Mouse (Mus musculus) heart, embryonic 12.5 days (tissue): ENCODE results near the gene Sycp2l. TPM values are rescaled to one million over a fixed set of nuclear protein-coding genes. Genes with fewer than 3 reads are reported as not detected.
"Not testable (repeated sequence)": the region's sequence is repeated elsewhere in the genome, so short reads cannot be mapped to it uniquely, and the experiment has no call there.

Experiments
- ATAC-seq: fragments of 200-750 bp; cut with Nextera tagmentation; 2 replicates; pipeline ENCODE4 v1.8.0; 2017; ENCODE audit warnings: moderate TSS enrichment, moderate library complexity; ENCODE audit not compliant: insufficient number of reproducible peaks, low FRiP score
- H3K27ac ChIP-seq: fragments of 300-500 bp; sonication (generic); 2 replicates; pipeline ENCODE4 v1.5.1; 2016; ENCODE audit warnings: mild to moderate bottlenecking, moderate library complexity; ENCODE audit not compliant: poor library complexity, severe bottlenecking
- H3K27me3 ChIP-seq: fragments of 300-500 bp; sonication (generic); replicated peaks from 2 replicates; pipeline ENCODE4 v1.6.1; 2016; ENCODE audit warnings: mild to moderate bottlenecking, moderate library complexity
- H3K36me3 ChIP-seq: fragments of 300-500 bp; sonication (generic); 2 replicates; pipeline ENCODE4 v1.6.1; 2016; ENCODE audit warnings: mild to moderate bottlenecking, moderate library complexity
- H3K4me1 ChIP-seq: fragments of 300-500 bp; sonication (generic); replicated peaks from 2 replicates; pipeline ENCODE4 v1.6.1; 2016; ENCODE audit warnings: mild to moderate bottlenecking
- H3K4me2 ChIP-seq: fragments of 300-500 bp; sonication (generic); 2 replicates; pipeline ENCODE4 v1.6.1; 2016; ENCODE audit warnings: mild to moderate bottlenecking, moderate library complexity
- H3K4me3 ChIP-seq: fragments of 300-500 bp; sonication (generic); 2 replicates; pipeline ENCODE4 v1.5.1; 2016; ENCODE audit warnings: mild to moderate bottlenecking
- H3K9ac ChIP-seq: fragments of 300-500 bp; sonication (generic); 2 replicates; pipeline ENCODE4 v1.6.1; 2016; ENCODE audit warnings: mild to moderate bottlenecking, moderate library complexity
- H3K9me3 ChIP-seq: fragments of 300-500 bp; sonication (generic); replicated peaks from 2 replicates; pipeline ENCODE4 v1.6.1; 2016; ENCODE audit warnings: mild to moderate bottlenecking, moderate library complexity
- WGBS: fragments of 180-500 bp; shearing (Covaris S2); methylation state at CpG from one replicate; pipeline ENCODE4 v1.1.7; 2016; 5-methylcytosine and 5-hydroxymethylcytosine counted together
- polyA plus RNA-seq: library from polyadenylated mRNA; unstranded; fragments of >200 nt; fragmentation: Nextera tagmentation; extraction: Ambion mirVana; gene quantifications from 2 replicates; pipeline ENCODE4 v1.2.1, GENCODE M21; 2016

Gene Sycp2l
- polyA plus RNA-seq, 1 experiment from 2014 or later: not detected

DNA sequence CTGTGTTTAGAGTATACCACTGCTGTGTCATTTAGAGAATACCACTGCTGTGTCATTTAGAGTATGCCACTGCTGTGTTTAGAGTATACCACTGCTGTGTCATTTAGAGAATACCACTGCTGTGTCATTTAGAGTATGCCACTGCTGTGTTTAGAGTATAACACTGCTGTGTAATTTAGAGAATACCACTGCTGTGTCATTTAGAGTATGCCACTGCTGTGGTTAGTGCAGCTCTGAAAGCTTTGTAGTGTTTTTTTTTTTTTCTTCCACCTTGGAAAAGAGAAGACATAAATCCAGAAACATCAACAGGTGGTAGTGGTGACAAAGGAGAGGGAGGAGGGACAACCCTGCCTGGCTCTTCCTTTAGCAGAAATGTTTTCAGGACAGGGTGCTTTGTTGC, 91.5 kb downstream of the Sycp2l start:
- not testable (repeated sequence) for H3K4me3 ChIP-seq, H3K9me3 ChIP-seq, H3K27me3 ChIP-seq, ATAC-seq, H3K27ac ChIP-seq, H3K9ac ChIP-seq, H3K36me3 ChIP-seq, H3K4me2 ChIP-seq, H3K4me1 ChIP-seq

DNA sequence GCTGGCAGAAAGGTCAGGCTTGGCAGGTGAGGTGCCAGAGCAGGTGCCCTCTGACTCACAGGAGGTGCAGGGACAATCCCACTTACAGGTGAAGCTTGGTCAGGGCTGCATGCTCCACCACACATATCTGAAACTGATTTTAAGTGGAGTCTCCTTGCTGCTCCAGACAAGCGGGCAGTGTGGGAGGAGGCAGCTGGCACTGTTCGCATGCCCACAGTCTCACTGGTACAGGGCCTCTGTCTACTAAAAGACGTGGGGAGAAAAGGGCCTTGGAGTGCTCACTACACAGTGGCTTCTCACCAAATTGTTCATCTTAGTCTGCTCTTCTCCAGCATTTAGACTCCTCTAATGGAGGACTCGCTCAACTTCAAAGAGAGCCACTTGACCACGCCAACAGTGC, 92.1 kb downstream of the Sycp2l start:
- ATAC-seq: no peak
- H3K4me2 ChIP-seq: no peak overlapping the region
- H3K9me3 ChIP-seq: no peaks in the 10 kb centered on the region
- 0 out of 2 replicates have a peak, but pooled peaks cover 3% of the 10 kb centered on the region for H3K4me1 ChIP-seq
- no peaks in the 10 kb centered on the region for H3K36me3 ChIP-seq
- 79% methylated on average over 5 of the region's 5 CpGs for WGBS
- no peak overlapping the region for H3K27ac ChIP-seq
- H3K9ac ChIP-seq: no peak overlapping the region
- H3K4me3 ChIP-seq: no peak overlapping the region
- no peaks in the 10 kb centered on the region for H3K27me3 ChIP-seq

DNA sequence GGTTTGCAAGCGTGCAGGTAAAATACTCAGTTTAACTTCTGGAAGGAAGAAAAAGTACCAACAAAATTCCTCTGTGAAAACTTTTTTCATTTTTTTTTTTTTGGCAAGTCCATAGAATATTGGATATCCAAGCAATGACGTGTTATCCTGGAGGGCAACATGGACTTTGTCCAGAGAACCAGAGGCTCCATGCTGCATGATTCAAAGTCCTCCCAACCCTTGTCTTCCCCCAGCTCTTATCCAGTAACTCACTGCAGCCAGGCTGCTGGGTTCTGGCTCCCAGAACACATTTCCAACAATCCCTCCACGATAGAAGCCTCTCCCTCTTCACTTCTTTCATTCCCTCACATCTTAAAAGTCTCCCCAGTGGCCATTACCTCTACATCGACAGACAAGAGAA, 97.2 kb downstream of the Sycp2l start:
- no peak overlapping the region for H3K4me3 ChIP-seq
- no peak overlapping the region for H3K4me2 ChIP-seq
- H3K9ac ChIP-seq: no peak overlapping the region
- no peaks in the 10 kb centered on the region for H3K27me3 ChIP-seq
- H3K36me3 ChIP-seq: no peaks in the 10 kb centered on the region
- no peaks in the 10 kb centered on the region for H3K9me3 ChIP-seq
- no peaks in the 10 kb centered on the region for H3K4me1 ChIP-seq
- no peak for ATAC-seq
- 62% methylated on average over 4 of the region's 4 CpGs for WGBS
- no peak overlapping the region for H3K27ac ChIP-seq

DNA sequence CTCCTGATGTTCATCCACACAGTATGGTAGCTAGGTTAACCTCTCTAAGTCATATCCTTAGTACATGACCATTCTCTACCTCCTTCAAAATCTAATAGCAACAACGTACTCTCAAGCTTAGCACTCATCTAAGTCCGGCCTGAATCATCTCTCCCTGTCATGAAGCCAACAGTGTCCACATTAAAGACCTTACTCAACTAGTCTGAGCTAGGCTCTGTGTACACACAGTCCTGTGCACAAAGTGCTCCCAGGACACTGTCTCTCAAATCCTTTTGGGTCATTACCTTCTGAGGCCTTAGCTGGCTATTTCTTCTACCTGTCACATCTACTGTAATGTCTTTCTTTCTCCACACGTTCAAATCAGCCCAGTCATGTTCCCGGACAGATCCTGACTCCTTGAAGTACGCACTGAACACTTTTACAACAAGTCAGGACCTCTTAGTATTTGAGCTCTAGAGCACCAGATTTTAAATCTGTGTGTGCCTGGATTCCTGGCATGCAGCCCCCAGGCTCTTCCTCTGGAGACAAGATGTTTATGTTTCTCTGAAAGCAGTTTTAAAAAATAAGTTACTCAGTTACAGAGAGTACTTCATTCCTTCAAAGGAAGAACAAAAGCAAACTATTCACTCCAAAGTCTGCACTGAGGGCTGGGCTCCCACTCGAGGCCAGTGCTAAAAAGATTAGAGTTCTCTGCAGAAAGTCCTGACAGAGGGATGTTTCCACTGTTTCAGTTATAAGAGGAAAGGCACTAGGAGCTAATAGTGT, 98.6 kb downstream of the Sycp2l start:
- Histone ChIP-seq H3K36me3 (no peaks in the 10 kb centered on the region), H3K4me3 (no peak overlapping the region), H3K4me2 (no peak overlapping the region), H3K27ac (no peak overlapping the region), H3K9ac (no peak overlapping the region), H3K9me3 (no peaks in the 10 kb centered on the region), H3K27me3 (no peaks in the 10 kb centered on the region), H3K4me1 (no peaks in the 10 kb centered on the region)
- ATAC-seq: no peak
- 60% methylated on average over 6 of the region's 6 CpGs for WGBS

DNA sequence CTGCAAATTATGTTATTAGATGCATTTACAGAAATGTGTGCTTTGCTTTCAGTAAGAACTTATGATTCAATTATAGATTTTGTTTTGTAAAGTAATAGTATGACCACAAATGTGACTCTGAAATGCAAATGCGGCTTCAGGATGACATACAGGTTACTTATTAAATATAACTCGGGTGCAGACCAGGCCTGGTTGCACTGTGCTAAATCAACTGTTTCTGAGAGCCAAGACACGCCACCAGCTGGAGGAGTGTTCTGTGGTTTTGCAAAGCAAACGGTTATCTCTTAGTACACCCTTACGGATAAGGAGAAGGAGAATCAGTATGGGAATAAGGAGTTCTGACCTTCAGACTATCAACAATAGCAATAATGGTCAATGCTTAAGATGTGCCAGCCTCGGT, 101.6 kb downstream of the Sycp2l start:
- 75% methylated on average over 6 of the region's 6 CpGs for WGBS
- Histone ChIP-seq H3K27me3 (no peaks in the 10 kb centered on the region), H3K9me3 (peaks cover 3% of the 10 kb centered on the region), H3K4me3 (no peak overlapping the region), H3K27ac (no peak overlapping the region), H3K4me2 (no peak overlapping the region), H3K36me3 (no peaks in the 10 kb centered on the region), H3K4me1 (no peaks in the 10 kb centered on the region), H3K9ac (no peak overlapping the region)
- ATAC-seq: no peak

DNA sequence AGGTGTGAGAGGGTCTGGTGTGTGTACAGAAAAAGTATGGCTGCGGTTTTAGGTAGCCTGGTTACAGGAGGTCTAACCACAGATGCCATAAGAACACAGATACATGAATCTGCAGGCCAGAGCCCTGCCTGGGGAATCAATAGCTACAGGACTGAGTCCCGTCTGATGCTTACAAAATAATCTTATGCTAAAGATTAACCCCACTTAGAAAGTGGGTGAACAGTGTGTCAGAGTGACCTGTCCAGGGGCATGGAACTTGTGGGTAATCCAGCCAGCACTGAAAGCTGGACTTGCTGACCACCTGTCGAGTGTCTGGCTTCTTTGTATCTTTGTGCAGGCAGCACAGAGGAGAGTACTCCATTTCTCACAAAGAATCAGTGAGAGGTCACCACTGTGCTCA, 102.1 kb downstream of the Sycp2l start:
- no peak overlapping the region for H3K27ac ChIP-seq
- peaks cover 6% of the 10 kb centered on the region for H3K9me3 ChIP-seq
- H3K9ac ChIP-seq: no peak overlapping the region
- 76% methylated on average over 3 of the region's 3 CpGs for WGBS
- H3K36me3 ChIP-seq: no peaks in the 10 kb centered on the region
- no peaks in the 10 kb centered on the region for H3K4me1 ChIP-seq
- no peak overlapping the region for H3K4me2 ChIP-seq
- ATAC-seq: no peak
- H3K27me3 ChIP-seq: no peaks in the 10 kb centered on the region
- H3K4me3 ChIP-seq: no peak overlapping the region

DNA sequence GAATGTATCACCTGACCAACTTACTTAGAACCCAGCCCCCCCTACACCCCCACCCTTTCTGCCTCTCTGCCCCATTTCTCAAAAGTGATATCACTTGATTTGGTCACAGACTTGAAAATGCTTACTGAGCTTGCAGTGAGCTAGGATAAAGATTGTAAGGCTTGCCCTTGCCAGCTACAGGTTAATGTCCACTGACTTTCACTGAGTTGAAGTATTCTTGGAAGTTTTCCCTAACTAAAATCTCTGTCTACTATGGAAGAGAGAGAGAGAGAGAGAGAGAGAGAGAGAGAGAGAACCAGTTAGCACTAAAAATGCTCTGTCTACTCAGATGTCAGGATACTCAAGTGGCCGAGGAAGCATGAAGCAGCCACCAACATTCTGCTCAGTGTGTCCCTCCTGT, 104.9 kb downstream of the Sycp2l start:
- Histone ChIP-seq H3K4me3 (no peak overlapping the region), H3K4me2 (no peak overlapping the region), H3K4me1 (no peaks in the 10 kb centered on the region), H3K9ac (no peak overlapping the region), H3K36me3 (no peaks in the 10 kb centered on the region), H3K27ac (no peak overlapping the region), H3K27me3 (no peaks in the 10 kb centered on the region), H3K9me3 (peaks cover 20% of the 10 kb centered on the region)
- no peak for ATAC-seq
- WGBS: 52% methylated on average over 1 of the region's 1 CpGs

DNA sequence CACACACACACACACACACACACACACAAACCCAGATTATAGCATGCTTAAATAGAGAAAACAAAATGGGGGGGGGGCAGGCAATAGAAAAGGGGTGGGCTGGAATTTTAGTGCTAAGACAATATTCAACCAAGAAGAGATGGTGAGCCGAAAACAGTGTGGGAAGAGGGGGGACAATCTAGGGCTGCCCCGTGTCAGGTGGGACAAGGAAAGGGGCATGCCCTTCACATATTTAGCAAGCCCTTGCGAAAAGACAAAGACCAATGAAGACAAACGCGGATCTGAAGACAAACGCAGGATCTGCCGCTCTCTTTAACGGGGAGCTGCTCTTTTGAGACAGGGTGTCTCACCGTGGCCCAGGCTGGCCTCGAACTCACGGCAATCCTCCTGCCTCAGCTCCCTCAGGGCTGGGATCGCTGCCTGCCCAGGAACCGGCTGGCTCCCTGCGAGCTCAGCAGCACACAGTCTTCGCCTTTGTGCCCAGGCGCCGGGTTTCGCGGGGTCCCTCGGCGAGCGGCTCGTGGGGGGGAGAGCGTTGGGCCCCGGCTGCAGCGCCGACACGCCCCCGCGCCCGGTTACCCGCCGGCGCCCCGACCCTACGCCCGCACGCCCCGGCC, 105.7 kb downstream of the Sycp2l start:
- Histone ChIP-seq H3K9ac (peak overlapping the region; percentile 59), H3K36me3 (no peaks in the 10 kb centered on the region), H3K4me3 (peak overlapping the region; percentile 61), H3K27me3 (no peaks in the 10 kb centered on the region), H3K27ac (no peak overlapping the region), H3K4me1 (no peaks in the 10 kb centered on the region), H3K9me3 (peaks cover 20% of the 10 kb centered on the region), H3K4me2 (peak overlapping the region; percentile 75)
- ATAC-seq: no peak; the same call in 1 of the 2 replicates
- 3% methylated on average over 39 of the region's 39 CpGs for WGBS

DNA sequence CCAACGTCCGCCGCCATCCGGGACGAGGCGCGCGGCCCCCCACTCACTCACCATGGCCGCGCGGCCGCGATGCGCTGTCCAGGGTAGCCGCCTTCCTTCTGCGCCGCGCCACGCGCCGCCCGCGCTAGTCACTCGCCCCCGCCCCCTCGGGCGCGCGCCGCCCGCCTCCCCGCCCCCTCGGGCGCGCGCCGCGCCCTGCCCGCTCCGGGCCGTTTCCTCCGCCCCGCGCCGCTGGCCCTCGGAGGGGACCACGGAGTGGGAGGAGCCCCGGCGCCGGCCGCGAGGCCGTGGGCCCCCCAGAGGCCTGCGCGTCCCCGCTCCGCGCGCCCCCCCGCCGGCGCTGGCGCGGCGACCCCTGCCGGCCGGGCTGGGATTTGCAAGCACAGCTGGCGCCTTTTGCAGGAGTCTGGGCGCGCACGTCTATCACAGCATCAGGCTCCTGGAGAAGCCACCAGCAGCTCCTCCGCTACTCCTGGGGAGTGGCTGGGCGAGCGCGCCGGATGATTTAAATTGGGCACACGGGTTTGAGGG, 106.3 kb downstream of the Sycp2l start, which contains the start of gene Elovl2:
TSS of gene Elovl2 (minus strand) at position 102 of the 531 bp plus-strand sequence.
- H3K27me3 ChIP-seq: no peaks in the 10 kb centered on the region
- WGBS: 1% methylated on average over 76 of the region's 77 CpGs
- H3K4me3 ChIP-seq: peak within 1 kb of the TSS; percentile 61
- peak within 1 kb of the TSS; percentile 75 for H3K4me2 ChIP-seq
- no peak within 1 kb of the TSS for H3K27ac ChIP-seq
- H3K9ac ChIP-seq: peak within 1 kb of the TSS; percentile 59
- ATAC-seq: peak; percentile 91
- peaks cover 20% of the 10 kb centered on the region for H3K9me3 ChIP-seq
- H3K4me1 ChIP-seq: no peaks in the 10 kb centered on the region
- no peaks in the 10 kb centered on the region for H3K36me3 ChIP-seq
